Mouse (Mus musculus) olfactory bulb, adult 2 months (tissue): ENCODE results near the gene Fam174b.

Experiments
- CTCF ChIP-seq: fragments of 200-500 bp; IDR thresholded peaks from 2 replicates; pipeline ENCODE4 v1.5.1; 2012; ENCODE audit warnings: low read depth, mild to moderate bottlenecking, low read length, moderate library complexity; ENCODE audit not compliant: insufficient read depth
- POLR2A ChIP-seq: fragments of 200-500 bp; IDR thresholded peaks from 2 replicates; pipeline ENCODE4 v1.6.1; 2012; ENCODE audit warnings: mild to moderate bottlenecking, low read depth, low read length, moderate library complexity; ENCODE audit not compliant: insufficient read depth

DNA sequence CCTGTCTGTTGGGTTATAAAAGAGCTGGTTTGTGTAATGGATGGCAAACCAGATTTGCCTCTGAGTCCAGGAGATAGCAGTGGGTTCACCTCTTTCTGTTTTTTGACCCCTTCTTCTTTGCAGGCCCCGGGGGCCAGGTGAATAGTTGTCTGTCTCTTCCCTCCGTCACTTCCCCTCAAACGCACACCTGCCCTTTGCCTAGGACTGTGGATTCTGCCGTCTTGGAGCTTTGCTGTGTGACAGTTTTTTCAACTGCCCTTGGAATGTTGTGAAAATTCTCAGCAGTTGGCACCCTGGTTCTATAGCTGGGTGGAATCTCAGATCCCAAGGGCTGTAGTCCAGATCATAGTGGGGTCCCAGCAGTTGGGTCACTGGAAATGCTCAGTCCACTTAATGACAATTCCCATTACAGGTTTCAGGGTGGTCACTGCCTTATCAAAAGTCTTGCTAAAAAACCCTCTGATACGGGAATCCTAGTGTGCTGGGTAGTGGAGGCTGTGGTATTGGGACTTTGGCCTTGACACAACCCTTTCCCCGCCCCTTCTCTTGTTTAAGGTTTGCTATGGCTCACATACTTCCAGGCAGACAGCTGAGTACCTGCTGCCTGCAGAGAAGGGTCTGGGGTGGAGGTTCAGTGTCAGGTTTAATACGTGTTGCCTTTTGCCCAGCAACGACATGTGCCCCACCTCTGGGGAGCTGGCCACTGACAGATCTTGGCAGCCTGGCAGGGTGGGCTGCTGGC lies 76.3 kb downstream of the Fam174b start:
- no peak for TF ChIP-seq POLR2A
- no peak for TF ChIP-seq CTCF
